Mouse (Mus musculus): ENCODE measurements around the gene Sall4.
"Not testable (repeated sequence)": the region's sequence is repeated elsewhere in the genome, so short reads cannot be mapped to it uniquely, and the experiment has no call there.

Sall4 gene

GRCm38 (mm10) chr2:168767582-168767981, at the start of gene Sall4:
Gene Sall4 (minus strand): TSS chr2:168767943.
- DNase-seq: no peak

- DNase-seq: no peak
These were observed 45.5 kb upstream of the Sall4 start for GRCm38 (mm10) chr2:168813243-168813642.

DNA sequence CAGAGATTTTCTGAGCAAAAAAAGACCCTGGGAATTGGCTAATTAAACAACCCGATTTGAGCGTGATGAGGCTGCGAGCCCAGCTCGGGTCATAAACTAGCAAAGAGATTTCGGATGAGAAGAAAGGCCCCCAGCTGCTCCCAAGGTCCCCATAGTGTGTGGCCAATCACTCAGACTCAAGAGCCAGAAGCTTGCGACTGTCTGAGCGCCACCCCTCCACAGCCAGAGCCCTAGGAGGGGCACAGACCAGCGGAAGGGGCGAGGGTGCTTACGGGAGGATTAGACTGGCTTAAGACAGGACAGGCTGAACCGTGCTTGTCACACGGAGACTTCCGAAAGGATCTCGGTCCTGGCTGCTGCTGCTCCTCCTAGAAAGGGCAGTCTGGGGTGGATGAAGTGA, 42.2 kb upstream of the Sall4 start:
- no peak for DNase-seq

GRCm38 (mm10) chr2:168807681-168808080, 39.9 kb upstream of the Sall4 start:
- no peak for DNase-seq

DNA sequence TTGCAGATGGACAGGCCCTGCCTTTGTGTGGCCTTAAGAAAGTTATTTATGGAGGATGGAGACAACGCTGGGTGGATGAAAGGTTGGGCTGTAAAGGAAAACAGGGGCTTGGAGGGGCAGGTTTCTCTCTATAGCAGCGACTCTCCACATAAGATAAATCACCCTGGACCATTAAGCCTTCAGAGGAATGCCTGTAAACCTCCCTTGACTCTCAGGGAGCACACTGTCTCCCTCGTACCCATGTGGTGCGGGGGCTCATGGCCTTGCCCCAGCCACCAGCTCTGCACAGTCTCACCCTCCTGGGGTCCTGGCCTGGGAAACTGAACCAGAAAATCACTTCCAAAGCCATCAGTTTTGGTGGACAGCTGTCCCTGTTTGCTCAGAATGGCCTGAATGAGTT, 36.1 kb upstream of the Sall4 start:
- DNase-seq: no peak

DNA sequence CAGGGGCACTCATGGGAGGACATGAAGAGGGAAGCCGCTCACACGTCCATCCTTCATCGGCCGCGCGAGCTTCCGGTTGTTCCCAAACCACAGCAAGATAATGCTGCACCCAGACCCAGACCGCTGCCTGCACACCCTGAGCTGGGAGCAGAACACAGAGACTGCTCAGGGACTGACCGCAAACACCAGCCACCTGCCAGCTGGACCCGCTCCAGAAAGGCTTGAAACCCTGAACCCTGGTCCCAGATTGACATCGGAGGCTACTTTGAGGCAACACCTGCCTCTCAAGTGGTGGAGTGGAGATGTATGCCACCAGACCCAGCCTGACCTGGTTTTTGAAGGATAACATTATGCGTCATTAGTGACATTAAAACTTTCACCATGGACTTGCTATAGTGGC, 31.6 kb upstream of the Sall4 start:
- peak in 1 of 2 experiments; percentile 15 for DNase-seq

DNA sequence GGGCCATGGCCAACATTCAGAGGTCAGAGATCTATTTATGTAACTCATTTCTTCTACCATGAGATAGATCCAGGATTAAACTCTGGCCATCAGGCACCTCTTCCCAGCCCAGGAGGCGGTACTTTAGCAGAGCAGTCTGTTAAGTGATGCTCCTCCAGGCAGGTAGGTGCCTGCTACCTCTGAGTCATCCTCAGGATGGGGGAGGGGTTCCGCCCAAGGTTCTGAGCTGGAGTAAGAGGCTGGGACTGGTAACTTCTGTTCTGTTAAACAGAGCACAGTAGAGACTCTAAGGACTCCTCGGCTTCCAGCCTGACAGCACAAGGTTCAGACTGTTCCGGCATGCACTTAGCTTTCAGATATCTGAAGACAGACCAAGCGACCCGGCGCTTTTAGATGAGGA, 31.2 kb upstream of the Sall4 start:
- DNase-seq: no peak

GRCm38 (mm10) chr2:168791115-168791802, 23.5 kb upstream of the Sall4 start:
- no peak for DNase-seq

- DNase-seq: no peak
These were observed 18.4 kb upstream of the Sall4 start for GRCm38 (mm10) chr2:168786174-168786573.

- no peak for DNase-seq
These were observed 12.9 kb upstream of the Sall4 start for GRCm38 (mm10) chr2:168780596-168780995.

DNA sequence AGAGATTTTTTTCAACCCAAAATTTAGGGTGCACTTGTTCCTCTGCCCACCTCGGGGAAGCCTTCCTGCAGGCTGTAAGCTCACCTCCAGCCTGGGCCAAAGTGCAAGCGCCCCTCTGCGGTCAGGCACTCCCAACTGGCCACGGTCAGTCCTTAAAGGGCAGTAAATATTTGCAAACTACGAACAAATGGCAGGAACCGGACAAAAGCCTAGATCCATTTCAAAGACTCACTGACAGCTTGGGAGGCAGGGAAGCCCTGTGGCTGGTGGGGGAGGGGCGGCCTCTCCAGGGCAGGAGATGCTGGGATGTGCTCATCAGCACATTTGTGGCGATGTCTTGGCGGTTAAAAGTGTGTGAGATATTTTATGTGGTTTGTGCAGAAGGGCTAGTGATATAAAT, 12.3 kb upstream of the Sall4 start:
- no peak for DNase-seq

DNA sequence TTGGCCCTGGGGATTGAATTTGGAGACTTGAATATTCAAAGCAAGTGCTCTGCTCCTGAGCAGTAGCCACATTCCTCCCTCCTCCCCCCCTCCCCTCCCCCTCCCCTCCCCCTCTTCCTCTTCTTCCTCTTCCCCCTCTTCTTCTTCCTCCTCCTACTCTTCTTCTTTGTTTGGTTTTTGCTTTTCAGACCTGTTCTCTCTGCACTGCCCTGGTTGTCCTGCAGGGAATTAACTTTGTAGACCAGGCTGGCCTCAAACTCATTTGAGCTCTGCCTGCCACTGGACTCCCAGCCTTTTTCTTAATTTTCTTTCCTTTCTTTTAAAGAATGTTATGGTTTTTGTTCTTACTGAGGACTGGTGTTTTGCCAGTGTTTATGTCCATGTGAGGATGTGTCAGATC, 9.7 kb upstream of the Sall4 start:
- DNase-seq: no peak

GRCm38 (mm10) chr2:168776238-168776637, 8.5 kb upstream of the Sall4 start:
- no peak for DNase-seq

DNA sequence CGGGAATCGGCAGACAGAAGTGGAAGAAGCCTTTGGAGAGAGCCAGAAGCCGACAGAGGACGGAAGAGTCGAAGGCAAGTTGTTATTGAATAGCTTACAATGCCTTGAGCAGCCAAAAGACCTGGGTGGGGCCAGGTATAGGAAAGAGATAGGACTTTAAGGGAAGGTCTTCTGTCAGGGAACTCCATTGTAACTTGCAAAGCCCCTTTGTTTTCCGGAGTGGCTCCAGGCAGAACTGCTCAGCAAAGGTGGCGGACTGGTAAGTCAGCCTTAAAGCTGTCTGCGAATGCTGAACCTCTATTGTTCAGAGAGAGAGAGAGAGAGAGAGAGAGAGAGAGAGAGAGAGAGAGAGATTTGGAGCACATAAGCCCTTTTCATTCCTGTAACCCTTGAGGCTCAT, 1.5 kb upstream of the Sall4 start:
- DNase-seq: no peak

GRCm38 (mm10) chr2:168766538-168767361, 993 bp downstream of the Sall4 start:
- DNase-seq: no peak

- no peak for DNase-seq
These were observed 1.8 kb downstream of the Sall4 start for GRCm38 (mm10) chr2:168765696-168766537.

DNA sequence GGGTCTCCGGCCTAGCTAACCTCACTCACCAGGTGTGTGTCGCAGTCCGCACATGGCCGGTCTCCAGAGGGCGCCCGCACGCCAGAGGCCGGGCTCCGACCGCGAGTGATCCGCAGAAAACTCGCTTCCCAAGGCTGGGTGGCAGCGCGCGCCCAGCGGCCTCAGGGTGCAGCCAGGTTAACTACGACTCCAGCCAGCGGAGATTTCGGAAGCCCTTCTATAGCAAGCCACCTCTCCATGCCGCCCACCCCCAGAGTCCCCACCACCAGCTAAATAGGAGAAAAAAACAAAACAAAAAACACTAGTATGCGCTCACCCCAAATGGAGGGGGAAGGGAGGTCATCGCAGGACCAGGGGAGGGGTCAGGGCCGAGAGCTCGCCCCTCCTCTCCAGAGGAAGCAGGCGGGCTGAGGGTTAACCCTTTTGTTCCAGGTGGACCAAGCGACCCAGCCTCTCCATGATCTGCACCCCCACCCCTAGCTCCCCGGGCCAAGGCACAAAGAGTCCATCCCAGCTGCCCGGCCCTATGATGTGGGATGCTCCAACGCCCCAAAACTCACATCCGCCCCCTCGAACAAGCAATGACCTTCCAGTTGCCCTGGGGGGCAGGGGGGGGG, 2.6 kb downstream of the Sall4 start:
- DNase-seq: peak; percentile 61 to 67

- no peak for DNase-seq
These were observed 3.3 kb downstream of the Sall4 start for GRCm38 (mm10) chr2:168764460-168764867.

GRCm38 (mm10) chr2:168763785-168764184, 4.0 kb downstream of the Sall4 start:
- no peak for DNase-seq

- DNase-seq: no peak
These were observed 5.3 kb downstream of the Sall4 start for GRCm38 (mm10) chr2:168762411-168762815.

- DNase-seq: no peak
These were observed 5.8 kb downstream of the Sall4 start for GRCm38 (mm10) chr2:168761954-168762353.

DNA sequence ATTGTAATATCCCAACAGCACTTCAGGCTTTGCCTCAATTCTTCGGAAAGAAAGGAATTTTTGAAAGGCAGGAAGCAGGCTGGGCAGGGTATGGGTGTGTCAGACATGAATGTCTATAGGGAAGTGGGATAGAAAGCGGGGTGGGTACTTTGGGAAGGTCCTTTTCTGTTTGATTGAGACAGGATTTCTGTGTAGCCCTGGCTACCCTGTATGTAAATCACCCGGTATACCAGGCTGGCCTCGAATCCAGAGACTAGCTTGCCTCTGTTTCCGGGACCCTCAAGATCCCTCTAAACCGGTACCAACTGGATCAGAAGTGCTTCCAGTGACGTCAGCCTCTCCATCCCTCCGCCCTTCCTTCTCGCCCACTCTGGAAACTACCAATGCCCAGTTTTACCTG, 6.6 kb downstream of the Sall4 start:
- peak in 1 of 2 experiments; percentile 16 for DNase-seq

DNA sequence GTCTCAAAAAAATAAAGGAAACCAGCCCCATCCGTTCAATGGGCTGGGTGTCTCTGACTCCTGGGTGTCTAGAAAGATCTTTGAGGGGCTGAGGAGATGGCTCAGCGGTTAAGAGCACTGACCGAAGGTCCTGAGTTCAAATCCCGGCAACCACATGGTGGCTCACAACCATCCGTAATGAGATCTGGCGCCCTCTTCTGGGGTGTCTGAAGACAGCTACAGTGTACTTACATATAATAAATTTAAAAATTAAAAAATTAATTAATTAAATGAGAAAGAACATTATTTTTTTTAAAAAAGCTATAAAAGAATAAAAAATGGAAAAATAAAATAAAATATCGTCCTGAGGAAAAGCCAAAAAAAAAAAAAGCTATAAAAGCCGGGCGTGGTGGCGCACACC, 23.3 kb downstream of the Sall4 start:
- DNase-seq: not testable (repeated sequence)

All from kidney, postnatal 25 days (tissue).